Mouse (Mus musculus): ENCODE data around the gene Atrip. TPM values are rescaled to one million over a fixed set of nuclear protein-coding genes. Genes with fewer than 3 reads are reported as not detected.

Gene Atrip
- total RNA-seq, 1 experiment from 2014 or later = 14.6 TPM

GRCm38 (mm10) chr9:109098366-109098765, 24.4 kb upstream of the Atrip start:
- no peak for DNase-seq

GRCm38 (mm10) chr9:109097831-109098230, 23.9 kb upstream of the Atrip start:
- DNase-seq = peak; percentile 85

GRCm38 (mm10) chr9:109097291-109097690, 23.4 kb upstream of the Atrip start:
- DNase-seq = no peak

GRCm38 (mm10) chr9:109096856-109097255, 22.9 kb upstream of the Atrip start:
- no peak for DNase-seq

DNA sequence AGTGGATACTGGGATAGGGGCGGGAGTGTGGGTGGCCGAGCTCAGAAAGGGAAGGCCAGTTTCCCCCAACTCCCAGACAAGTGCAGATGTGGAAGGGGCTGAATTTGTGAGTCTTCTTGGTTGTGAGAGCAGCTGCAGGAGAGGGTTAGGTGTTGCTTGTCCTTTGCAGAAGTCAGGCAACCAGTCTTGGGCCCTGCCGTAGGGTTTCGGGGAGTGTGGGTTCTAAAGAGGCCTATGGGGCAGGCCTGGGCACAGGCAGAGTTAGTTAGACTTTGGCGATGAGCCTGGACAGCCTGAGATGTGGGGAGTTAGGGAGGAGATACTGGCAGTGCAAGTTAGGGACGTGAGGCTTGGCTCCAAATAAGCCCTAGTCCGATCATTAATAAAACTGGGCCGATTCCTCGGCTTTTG, 22.3 kb upstream of the Atrip start:
- peak; percentile 59 for DNase-seq

DNA sequence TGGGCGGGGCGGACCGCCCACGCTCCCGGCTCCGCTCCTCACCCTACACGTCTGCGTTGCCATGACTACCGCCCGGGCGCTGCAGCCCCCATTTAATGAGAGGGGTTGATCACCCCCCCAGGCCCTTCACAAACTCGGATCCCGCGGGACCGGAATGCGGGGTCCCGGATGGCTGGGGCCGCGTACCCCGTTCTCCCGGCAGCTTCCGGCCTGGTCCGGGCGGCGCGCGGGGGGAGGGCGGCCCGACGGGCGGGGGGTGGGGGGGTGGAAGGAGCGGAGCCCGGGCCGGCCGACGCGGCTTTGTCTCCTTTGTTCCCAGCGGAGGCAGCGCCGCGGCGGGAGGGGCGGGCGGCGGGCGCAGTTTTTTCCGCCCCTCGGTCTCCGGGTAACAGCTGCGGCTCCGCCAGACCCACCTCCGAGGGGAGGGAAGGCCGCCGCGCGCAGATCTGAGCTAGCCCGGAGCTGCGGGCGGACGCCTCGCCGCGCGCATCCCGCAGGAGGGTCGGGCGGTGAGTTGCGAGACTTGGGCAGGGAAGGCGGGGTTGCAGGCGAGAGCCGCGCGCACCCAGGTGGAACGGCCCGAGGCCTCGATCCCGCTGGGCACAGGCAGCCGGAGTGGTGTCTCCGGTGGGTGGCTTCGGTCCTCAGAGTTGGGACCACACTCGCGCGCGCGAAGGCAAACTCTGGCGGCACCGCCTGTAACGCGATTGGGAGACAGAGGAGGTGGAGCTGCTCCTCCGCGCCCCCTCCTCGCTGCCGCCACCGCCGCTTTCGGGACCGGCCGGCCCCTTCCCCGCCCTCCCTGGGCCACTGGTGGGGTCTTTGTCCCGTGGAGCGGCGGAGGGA, 21.4 kb upstream of the Atrip start, which contains the start of gene Plxnb1:
Gene Plxnb1 (plus strand): TSS at position 253 of the 846 bp plus-strand sequence.
- DNase-seq = peak; percentile 85

DNA sequence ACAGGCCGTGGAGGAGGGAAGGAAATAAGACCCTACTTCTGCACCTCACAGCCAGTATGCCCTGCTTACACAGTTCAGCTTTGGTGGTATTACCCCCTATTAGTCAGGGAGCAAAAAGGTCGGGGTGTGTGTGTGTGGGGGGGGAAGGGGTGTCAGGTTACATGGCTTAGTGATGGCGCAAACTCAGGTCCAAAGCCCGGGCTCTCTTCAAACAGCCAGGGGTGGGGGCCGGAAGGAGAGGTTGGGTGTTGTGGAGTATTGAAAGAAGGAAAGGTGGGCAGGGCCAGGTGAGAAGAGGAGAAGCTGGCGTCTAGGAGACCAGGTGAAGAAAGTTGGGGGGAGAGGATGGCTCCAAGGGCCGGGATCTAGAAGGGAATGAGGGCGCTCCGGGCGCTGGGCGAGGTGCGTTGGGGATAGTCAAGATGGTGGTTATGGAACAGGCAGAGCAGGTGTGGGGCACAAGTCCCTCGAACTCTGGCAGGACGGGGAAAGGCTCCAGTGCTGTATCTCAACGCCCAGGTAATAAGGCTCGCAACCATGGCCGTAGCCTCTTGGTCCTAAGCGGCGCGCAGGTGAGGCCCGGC, 20.7 kb upstream of the Atrip start:
- peak; percentile 69 for DNase-seq

DNA sequence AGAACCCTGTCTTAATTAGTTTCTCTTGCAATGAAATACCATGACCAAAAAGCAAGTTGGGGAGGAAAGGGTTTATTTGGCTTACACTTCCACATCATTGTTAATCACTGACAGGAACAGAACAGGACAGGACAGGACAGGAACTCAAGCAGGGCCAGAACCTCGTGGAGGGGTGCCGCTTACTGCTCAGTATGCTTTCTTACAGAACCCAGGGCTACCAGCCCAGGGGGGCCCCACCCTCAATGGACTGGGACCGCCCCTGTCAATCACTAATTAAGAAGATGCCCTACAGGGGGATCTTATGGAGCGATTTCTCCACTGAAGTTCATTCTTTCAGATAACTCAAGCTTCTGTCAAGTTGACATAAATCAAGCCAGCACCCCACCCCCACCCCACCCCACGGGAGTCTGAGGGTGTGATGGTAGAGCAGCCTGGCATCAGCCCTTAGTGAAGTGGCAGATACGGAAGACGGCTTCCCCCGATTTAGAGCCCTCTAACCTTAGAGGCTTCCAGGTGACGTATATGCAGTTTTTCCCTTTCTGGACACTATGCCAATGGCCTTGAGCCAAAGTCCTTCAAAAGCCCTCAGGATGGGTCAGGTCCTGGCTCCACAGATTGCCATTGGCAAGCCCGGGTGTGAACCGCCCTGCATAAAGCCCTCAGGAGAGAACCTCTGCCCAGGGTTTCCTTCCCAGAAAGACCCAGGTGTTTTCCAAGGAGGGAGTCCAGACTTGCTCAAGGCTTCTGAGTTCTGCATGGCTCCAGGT, 20.0 kb upstream of the Atrip start:
- DNase-seq = peak; percentile 72

GRCm38 (mm10) chr9:109092799-109093198, 18.9 kb upstream of the Atrip start:
- no peak for DNase-seq

GRCm38 (mm10) chr9:109091802-109092201, 17.9 kb upstream of the Atrip start:
- DNase-seq = no peak

- no peak for DNase-seq
Measured at GRCm38 (mm10) chr9:109090446-109090845, 16.5 kb upstream of the Atrip start.

GRCm38 (mm10) chr9:109087987-109088386, 14.1 kb upstream of the Atrip start:
- DNase-seq = peak; percentile 71

DNA sequence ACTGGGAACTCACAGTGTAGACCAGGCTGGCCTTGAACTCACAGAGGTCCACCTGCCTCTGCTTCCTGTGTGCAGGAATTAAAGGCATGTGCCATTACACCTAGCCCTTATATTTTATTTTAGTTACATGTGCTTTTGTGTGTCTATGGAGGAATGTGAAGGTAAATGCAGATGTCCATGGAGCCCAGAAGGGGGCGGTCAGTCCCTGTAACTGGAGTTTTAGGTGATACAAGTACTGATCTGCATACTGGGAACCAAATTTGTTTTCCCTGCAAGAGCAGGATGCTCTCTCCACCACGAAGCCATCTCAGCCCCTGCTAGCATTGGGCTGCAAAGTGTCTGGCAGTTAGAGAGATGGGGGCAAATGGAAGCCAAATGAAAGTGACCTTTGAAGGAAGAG, 11.0 kb upstream of the Atrip start:
- DNase-seq = no peak

DNA sequence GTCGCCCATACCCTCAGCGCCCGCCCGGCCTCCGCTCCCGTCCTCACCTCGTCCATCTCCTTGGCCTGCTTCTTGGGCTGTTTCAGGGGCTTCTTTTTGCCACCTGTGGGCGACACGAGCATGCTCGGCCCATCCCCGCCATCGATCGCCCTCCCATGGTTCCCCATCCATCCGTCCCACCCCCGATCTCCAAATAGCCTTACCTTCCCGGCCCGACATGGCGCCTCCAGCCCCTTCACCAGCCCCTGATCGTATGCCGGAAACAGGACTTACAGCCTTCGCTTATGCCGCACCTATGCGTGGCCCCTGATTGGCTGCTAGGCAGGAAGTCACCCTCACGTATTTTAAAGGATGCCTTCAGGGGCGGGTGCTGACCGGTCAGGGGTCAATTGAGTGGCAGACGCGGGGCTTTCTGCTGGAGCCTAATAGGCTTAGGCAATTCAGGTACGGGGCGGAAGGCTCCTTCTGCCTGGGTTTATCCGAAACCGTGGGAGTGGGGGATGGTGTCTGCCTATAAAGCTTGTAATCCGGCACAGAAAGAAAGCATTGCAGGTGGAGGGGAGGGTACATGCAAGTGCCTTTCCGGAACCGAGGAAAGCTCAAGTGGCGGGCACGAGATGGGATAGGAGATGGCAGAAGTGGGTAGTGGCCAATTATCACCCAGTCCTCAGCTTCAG, 8.3 kb upstream of the Atrip start, which contains the start of the genes Ccdc51 and Tma7:
Gene Ccdc51 (plus strand): TSS at position 370 of the 677 bp plus-strand sequence.
Gene Tma7 (minus strand): TSS at position 464 of the 677 bp plus-strand sequence.
- DNase-seq = peak; percentile 92

DNA sequence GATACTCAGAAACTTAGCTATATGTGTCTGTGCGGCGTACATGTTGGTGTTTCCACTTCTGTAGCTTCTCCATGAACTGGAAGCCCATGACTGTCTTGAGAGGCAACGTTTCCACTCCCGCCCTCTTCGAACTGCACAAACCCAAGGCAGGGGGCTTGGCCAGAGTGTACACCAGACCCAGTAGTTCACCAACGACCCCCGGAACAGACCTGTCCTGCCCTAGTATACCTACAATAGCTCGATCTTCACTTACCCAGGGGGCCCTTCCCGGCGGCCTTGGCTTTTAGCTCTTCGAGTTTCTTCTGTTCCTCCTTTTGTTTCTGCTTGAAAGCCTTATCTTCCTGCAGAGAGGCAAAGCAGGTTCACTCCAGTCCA, 7.8 kb upstream of the Atrip start:
- DNase-seq = no peak

DNA sequence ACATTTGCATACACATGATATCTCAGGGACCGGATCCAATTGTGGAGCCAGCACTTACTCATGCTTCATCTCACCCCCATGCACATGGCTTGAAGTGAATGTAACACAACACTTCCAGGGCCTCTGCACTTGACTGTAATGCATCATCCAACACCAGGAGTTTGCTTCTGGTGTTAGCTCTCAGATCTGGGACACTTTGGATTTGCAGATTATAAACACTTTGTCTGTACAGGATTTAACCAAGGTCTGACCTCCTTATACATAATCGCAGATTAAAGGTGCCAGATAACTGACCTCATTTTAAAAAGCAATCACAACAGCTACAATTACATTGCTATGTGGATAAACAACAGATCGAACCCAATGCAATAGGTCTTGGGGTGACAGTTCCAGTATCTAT, 6.6 kb upstream of the Atrip start:
- DNase-seq = no peak

DNA sequence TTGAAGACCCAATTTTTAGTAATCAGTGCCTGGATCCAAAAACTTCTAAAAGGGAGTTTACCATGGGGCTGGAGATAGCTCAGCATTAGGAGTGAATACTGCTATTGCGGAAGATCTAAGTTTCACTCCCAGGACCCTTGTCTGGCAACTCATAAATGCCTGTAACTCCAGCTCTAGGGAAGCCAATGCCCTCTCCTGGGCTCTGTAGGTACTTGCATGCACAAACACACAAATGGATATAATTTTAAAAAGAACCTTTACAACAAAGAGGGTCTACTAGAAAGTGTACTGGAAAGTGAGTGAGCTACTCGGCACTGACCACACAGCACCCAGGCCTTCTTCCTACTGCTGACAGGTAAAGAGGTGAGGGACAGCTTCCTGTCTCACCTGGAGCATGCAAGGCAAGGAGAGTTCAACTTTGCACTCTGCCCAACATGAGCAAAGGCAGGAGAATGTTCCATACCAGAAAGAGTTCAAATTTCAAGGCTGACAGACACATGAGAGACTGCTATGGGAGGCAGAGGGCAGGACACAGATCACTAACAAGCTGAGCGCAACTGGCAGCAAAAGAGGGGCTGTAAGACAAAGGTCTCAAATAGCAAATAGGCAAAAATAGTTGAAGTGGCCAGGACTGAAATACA, 5.7 kb downstream of the Atrip start:
- no peak for DNase-seq

DNA sequence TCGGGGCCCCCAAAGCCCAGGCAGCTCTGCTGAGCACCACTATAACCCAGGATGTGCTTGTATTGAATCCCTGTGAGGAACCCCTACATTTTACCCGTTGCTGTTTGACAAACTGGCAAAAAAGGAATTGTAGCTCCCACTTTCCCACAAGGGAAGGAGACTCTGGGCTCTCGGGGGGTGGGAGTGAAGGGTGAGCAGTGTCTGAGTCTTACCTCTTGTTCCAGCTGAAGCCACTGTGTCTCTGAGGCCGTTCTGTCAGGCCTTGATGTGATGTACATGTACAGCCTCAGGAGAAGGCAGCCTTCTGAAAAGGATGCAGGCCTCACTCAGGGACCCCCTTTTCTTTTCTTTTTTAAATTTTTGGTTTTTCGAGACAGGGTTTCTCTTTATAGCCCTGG, 13.0 kb downstream of the Atrip start:
- DNase-seq = no peak

- no peak for DNase-seq
Measured at GRCm38 (mm10) chr9:109060184-109060897, 13.6 kb downstream of the Atrip start.

GRCm38 (mm10) chr9:109059136-109059903, 14.6 kb downstream of the Atrip start, which contains the start of gene Trex1:
Gene Trex1 (minus strand): TSS chr9:109059734.
- peak; percentile 94 for DNase-seq
